16 mouse cellular contexts compared by ENCODE assay signal in genomic region chr15:12547640-12548405, GRCm38 (mm10).
DNase-seq lines count a peak whose midpoint lies in the region; ATAC-seq lines count a peak whose summit lies in the region.
"Had no signal": no experiment of that assay in that cellular context is flagged by ENCODE, and none has a peak within 500 bp of the region (broad histone marks: within the 10 kb centered on the region; RNA-seq: fewer than 3 reads in every experiment).

No protein-coding gene starts in this region.

- H3K9ac ChIP-seq in kidney, embryonic 14.5 days (ENCODE audit: low read depth, low read length) = no peak overlapping the region
- H3K9ac ChIP-seq in lung, embryonic 16.5 days (ENCODE audit: low read length) = no peak overlapping the region
- no peak overlapping the region for H3K9ac ChIP-seq in limb, embryonic 12.5 days (replicated peaks)
- H3K9ac ChIP-seq in forebrain, embryonic 16.5 days (replicated peaks; ENCODE audit: low read depth, low read length) = no peak overlapping the region
- H3K9ac ChIP-seq: embryonic facial prominence, embryonic 15.5 days had no signal

- H3K36me3 ChIP-seq in kidney, embryonic 14.5 days (ENCODE audit: control insufficient read depth, insufficient read depth, low read length) = peaks cover 4% of the 10 kb centered on the region; the same call in 1 of the 2 replicates
- H3K36me3 ChIP-seq in lung, embryonic 16.5 days (ENCODE audit: control insufficient read depth, insufficient read depth, low read length) = no peaks in the 10 kb centered on the region
- no peaks in the 10 kb centered on the region for H3K36me3 ChIP-seq in limb, embryonic 12.5 days
- H3K36me3 ChIP-seq in forebrain, embryonic 16.5 days (ENCODE audit: control insufficient read depth, insufficient read depth) = no peaks in the 10 kb centered on the region
- H3K36me3 ChIP-seq: embryonic facial prominence, embryonic 15.5 days had no signal

- H3K4me1 ChIP-seq in kidney, embryonic 14.5 days (ENCODE audit: control insufficient read depth, insufficient read depth, low read length) = peaks cover 47% of the 10 kb centered on the region
- peaks cover 22% of the 10 kb centered on the region for H3K4me1 ChIP-seq in lung, embryonic 16.5 days (replicated peaks; ENCODE audit: control insufficient read depth, insufficient read depth, low read length)
- H3K4me1 ChIP-seq in brown adipose tissue, adult 24 weeks (ENCODE audit: control insufficient read depth, insufficient read depth, insufficient read length, low read length) = peaks cover 37% of the 10 kb centered on the region
- peaks cover 68% of the 10 kb centered on the region for H3K4me1 ChIP-seq in limb, embryonic 12.5 days (replicated peaks)
- peaks cover 13% of the 10 kb centered on the region for H3K4me1 ChIP-seq in forebrain, embryonic 16.5 days (replicated peaks; ENCODE audit: control insufficient read depth, insufficient read depth, low read length)

- H3K27ac ChIP-seq in kidney, embryonic 14.5 days (ENCODE audit: low read depth, low read length) = no peak overlapping the region
- H3K27ac ChIP-seq in lung, embryonic 16.5 days (ENCODE audit: low read length) = no peak overlapping the region
- H3K27ac ChIP-seq in brown adipose tissue, adult 24 weeks (replicated peaks; ENCODE audit: low read depth, low read length) = peak overlapping the region; percentile 79
- H3K27ac ChIP-seq in limb, embryonic 12.5 days = no peak overlapping the region
- H3K27ac ChIP-seq in forebrain, embryonic 16.5 days (ENCODE audit: low read length) = no peak overlapping the region
- H3K27ac ChIP-seq: layer of hippocampus, adult 2 months had no signal

- H3K4me3 ChIP-seq in kidney, embryonic 14.5 days (ENCODE audit: low read length) = peak overlapping the region; percentile 7; the same call in 1 of the 2 replicates
- H3K4me3 ChIP-seq in lung, embryonic 16.5 days (ENCODE audit: low read length) = 0 out of 2 replicates have a peak overlapping the region, but pooled peaks have one; percentile 6
- peak overlapping the region; percentile 47 for H3K4me3 ChIP-seq in brown adipose tissue, adult 24 weeks (ENCODE audit: insufficient read depth, low read depth, low read length)
- H3K4me3 ChIP-seq in limb, embryonic 12.5 days (replicated peaks) = no peak overlapping the region
- no peak overlapping the region for H3K4me3 ChIP-seq in forebrain, embryonic 16.5 days (replicated peaks; ENCODE audit: low read length)

- no peaks in the 10 kb centered on the region for H3K27me3 ChIP-seq in kidney, embryonic 14.5 days (ENCODE audit: control insufficient read depth, insufficient read depth, low read length)
- H3K27me3 ChIP-seq in lung, embryonic 16.5 days (ENCODE audit: control insufficient read depth, insufficient read depth, low read depth, low read length) = no peaks in the 10 kb centered on the region
- H3K27me3 ChIP-seq in limb, embryonic 12.5 days = no peaks in the 10 kb centered on the region
- 0 out of 2 replicates have a peak, but pooled peaks cover 5% of the 10 kb centered on the region for H3K27me3 ChIP-seq in forebrain, embryonic 16.5 days (replicated peaks; ENCODE audit: control insufficient read depth, insufficient read depth, low read length)
- H3K27me3 ChIP-seq: embryonic facial prominence, embryonic 15.5 days had no signal

- no peak for ATAC-seq in kidney, embryonic 14.5 days (ENCODE audit: low FRiP score, low TSS enrichment)
- ATAC-seq in lung, embryonic 16.5 days (ENCODE audit: low read depth) = no peak
- ATAC-seq in limb, embryonic 12.5 days (ENCODE audit: insufficient number of reproducible peaks, insufficient read depth, low FRiP score, low TSS enrichment, low read depth) = no peak
- ATAC-seq in forebrain, embryonic 16.5 days = no peak
- ATAC-seq: activated CD4-positive, CD25-positive, alpha-beta regulatory T cell, adult 4 months had no signal

- 54% methylated on average over 5 of the region's 5 CpGs for WGBS in kidney, embryonic 14.5 days
- 69% methylated on average over 5 of the region's 5 CpGs for WGBS in lung, embryonic 16.5 days
- 57% methylated on average over 5 of the region's 5 CpGs for WGBS in limb, embryonic 12.5 days
- WGBS in forebrain, embryonic 16.5 days = 82% methylated on average over 4 of the region's 5 CpGs

- H3K4me2 ChIP-seq in kidney, embryonic 14.5 days (replicated peaks; ENCODE audit: low read depth, low read length) = peak overlapping the region; percentile 30
- H3K4me2 ChIP-seq in lung, embryonic 16.5 days (ENCODE audit: low read depth, low read length) = no peak overlapping the region
- peak overlapping the region; percentile 26; the same call in 1 of the 2 replicates for H3K4me2 ChIP-seq in limb, embryonic 12.5 days
- no peak overlapping the region for H3K4me2 ChIP-seq in forebrain, embryonic 16.5 days (ENCODE audit: low read length)

- H3K9me3 ChIP-seq in kidney, embryonic 14.5 days (ENCODE audit: control insufficient read depth, low read length) = no peaks in the 10 kb centered on the region
- H3K9me3 ChIP-seq in lung, embryonic 16.5 days (ENCODE audit: control insufficient read depth, low read length) = no peaks in the 10 kb centered on the region
- H3K9me3 ChIP-seq in limb, embryonic 12.5 days = no peaks in the 10 kb centered on the region
- H3K9me3 ChIP-seq in forebrain, embryonic 16.5 days (ENCODE audit: control insufficient read depth, low read length) = no peaks in the 10 kb centered on the region
- H3K9me3 ChIP-seq: embryonic facial prominence, embryonic 15.5 days had no signal

- no peak for DNase-seq in kidney, adult 8-10 months
- no peak for DNase-seq in lung, postnatal 4 days
- DNase-seq in thymus, postnatal 36 days = no peak
- DNase-seq: cerebellum, adult 11 months; cerebellum, postnatal 10 days; kidney, postnatal 10 days; layer of hippocampus, postnatal 36 days; retina, postnatal 1 day had no signal

Comparison
In these comparisons a context has a peak if more than half of its experiments do, and no peak if none do; other contexts are left out.
1. H3K4me2 ChIP-seq: peak in kidney, embryonic 14.5 days (single experiment) and limb, embryonic 12.5 days (single experiment); none in lung, embryonic 16.5 days (single experiment) and forebrain, embryonic 16.5 days (single experiment).
2. H3K4me3 ChIP-seq: peak in kidney, embryonic 14.5 days (single experiment), lung, embryonic 16.5 days (single experiment) and brown adipose tissue, adult 24 weeks (single experiment); none in limb, embryonic 12.5 days (single experiment) and forebrain, embryonic 16.5 days (single experiment).